Mouse (Mus musculus) lung, postnatal 10 days (tissue): Measurements from ENCODE around the gene A930004D18Rik.
A peak's percentile ranks its signal among the peaks of the same experiment; 100 is the strongest.

Experiments
- DNase-seq: peaks from one replicate; pipeline ENCODE4 v3.0.0; 2021

Gene A930004D18Rik

GRCm38 (mm10) chr2:18053243-18053950, 15.9 kb upstream of the A930004D18Rik start:
- DNase-seq, result no peak

- no peak for DNase-seq
These were observed 15.0 kb upstream of the A930004D18Rik start for GRCm38 (mm10) chr2:18052581-18052980.

- DNase-seq, result no peak
These were observed 14.3 kb upstream of the A930004D18Rik start for GRCm38 (mm10) chr2:18051831-18052170.

- no peak for DNase-seq
These were observed 13.7 kb upstream of the A930004D18Rik start for GRCm38 (mm10) chr2:18051026-18051830.

- no peak for DNase-seq
These were observed 13.0 kb upstream of the A930004D18Rik start for GRCm38 (mm10) chr2:18050541-18050985.

- no peak for DNase-seq
These were observed 12.5 kb upstream of the A930004D18Rik start for GRCm38 (mm10) chr2:18050018-18050417.

GRCm38 (mm10) chr2:18049279-18049821, 11.8 kb upstream of the A930004D18Rik start:
- DNase-seq, result no peak

GRCm38 (mm10) chr2:18048453-18049075, 11.0 kb upstream of the A930004D18Rik start, which contains the start of gene Skida1:
Gene Skida1, minus strand, starts transcription at chr2:18049051.
- no peak for DNase-seq

GRCm38 (mm10) chr2:18047646-18048452, 10.3 kb upstream of the A930004D18Rik start:
- DNase-seq, result peak; percentile 88

GRCm38 (mm10) chr2:18046758-18047645, 9.5 kb upstream of the A930004D18Rik start:
- DNase-seq, result peak; percentile 77

GRCm38 (mm10) chr2:18046186-18046585, 8.6 kb upstream of the A930004D18Rik start:
- DNase-seq, result no peak

GRCm38 (mm10) chr2:18045781-18046181, 8.2 kb upstream of the A930004D18Rik start:
- DNase-seq, result no peak

GRCm38 (mm10) chr2:18045143-18045780, 7.7 kb upstream of the A930004D18Rik start:
- no peak for DNase-seq

- DNase-seq, result peak; percentile 51
These were observed 3.8 kb upstream of the A930004D18Rik start for GRCm38 (mm10) chr2:18041199-18041885.

- DNase-seq, result no peak
These were observed 3.0 kb upstream of the A930004D18Rik start for GRCm38 (mm10) chr2:18040347-18041160.

- no peak for DNase-seq
These were observed 2.2 kb upstream of the A930004D18Rik start for GRCm38 (mm10) chr2:18039566-18040290.

GRCm38 (mm10) chr2:18038895-18039371, 1.4 kb upstream of the A930004D18Rik start:
- no peak for DNase-seq

- DNase-seq, result no peak
These were observed 710 bp upstream of the A930004D18Rik start for GRCm38 (mm10) chr2:18038141-18038752.
